Mouse (Mus musculus) heart, embryonic 12.5 days (tissue): ENCODE data around the gene Timp2. TPM values are rescaled to one million over a fixed set of nuclear protein-coding genes. Genes with fewer than 3 reads are reported as not detected.

Experiments used
- ATAC-seq: fragments of 200-750 bp; cut with Nextera tagmentation; 2 replicates; pipeline ENCODE4 v1.8.0; 2017; ENCODE audit warnings: moderate TSS enrichment, moderate library complexity; ENCODE audit not compliant: insufficient number of reproducible peaks, low FRiP score
- H3K27ac ChIP-seq: fragments of 300-500 bp; sonication (generic); 2 replicates; pipeline ENCODE4 v1.5.1; 2016; ENCODE audit warnings: mild to moderate bottlenecking, moderate library complexity; ENCODE audit not compliant: poor library complexity, severe bottlenecking
- H3K27me3 ChIP-seq: fragments of 300-500 bp; sonication (generic); replicated peaks from 2 replicates; pipeline ENCODE4 v1.6.1; 2016; ENCODE audit warnings: mild to moderate bottlenecking, moderate library complexity
- H3K36me3 ChIP-seq: fragments of 300-500 bp; sonication (generic); 2 replicates; pipeline ENCODE4 v1.6.1; 2016; ENCODE audit warnings: mild to moderate bottlenecking, moderate library complexity
- H3K4me1 ChIP-seq: fragments of 300-500 bp; sonication (generic); replicated peaks from 2 replicates; pipeline ENCODE4 v1.6.1; 2016; ENCODE audit warnings: mild to moderate bottlenecking
- H3K4me2 ChIP-seq: fragments of 300-500 bp; sonication (generic); 2 replicates; pipeline ENCODE4 v1.6.1; 2016; ENCODE audit warnings: mild to moderate bottlenecking, moderate library complexity
- H3K4me3 ChIP-seq: fragments of 300-500 bp; sonication (generic); 2 replicates; pipeline ENCODE4 v1.5.1; 2016; ENCODE audit warnings: mild to moderate bottlenecking
- H3K9ac ChIP-seq: fragments of 300-500 bp; sonication (generic); 2 replicates; pipeline ENCODE4 v1.6.1; 2016; ENCODE audit warnings: mild to moderate bottlenecking, moderate library complexity
- H3K9me3 ChIP-seq: fragments of 300-500 bp; sonication (generic); replicated peaks from 2 replicates; pipeline ENCODE4 v1.6.1; 2016; ENCODE audit warnings: mild to moderate bottlenecking, moderate library complexity
- WGBS: fragments of 180-500 bp; shearing (Covaris S2); methylation state at CpG from one replicate; pipeline ENCODE4 v1.1.7; 2016; 5-methylcytosine and 5-hydroxymethylcytosine counted together
- polyA plus RNA-seq: library from polyadenylated mRNA; unstranded; fragments of >200 nt; fragmentation: Nextera tagmentation; extraction: Ambion mirVana; gene quantifications from 2 replicates; pipeline ENCODE4 v1.2.1, GENCODE M21; 2016

The Timp2 gene
- polyA plus RNA-seq, 1 experiment from 2014 or later = 72.1 TPM

GRCm38 (mm10) chr11:118295026-118295425 is 60.5 kb downstream of the Timp2 start:
- H3K27me3 ChIP-seq = no peaks in the 10 kb centered on the region
- 64% methylated on average over 2 of the region's 2 CpGs for WGBS
- H3K4me3 ChIP-seq = no peak overlapping the region
- H3K9ac ChIP-seq = no peak overlapping the region
- no peak overlapping the region for H3K27ac ChIP-seq
- ATAC-seq = no peak
- H3K36me3 ChIP-seq = no peaks in the 10 kb centered on the region
- H3K9me3 ChIP-seq = no peaks in the 10 kb centered on the region
- H3K4me1 ChIP-seq = peaks cover 4% of the 10 kb centered on the region
- no peak overlapping the region for H3K4me2 ChIP-seq

- Histone ChIP-seq H3K4me3 (no peak overlapping the region), H3K27ac (no peak overlapping the region), H3K27me3 (no peaks in the 10 kb centered on the region), H3K4me2 (no peak overlapping the region), H3K9me3 (no peaks in the 10 kb centered on the region), H3K36me3 (peaks cover 2% of the 10 kb centered on the region), H3K9ac (no peak overlapping the region), H3K4me1 (peaks cover 14% of the 10 kb centered on the region)
- ATAC-seq = no peak
- WGBS = 58% methylated on average over 6 of the region's 6 CpGs
Observed at GRCm38 (mm10) chr11:118292671-118293070, 62.9 kb downstream of the Timp2 start.

- Histone ChIP-seq H3K9me3 (no peaks in the 10 kb centered on the region), H3K27ac (peak within 1 kb of the TSS; percentile 83), H3K27me3 (no peaks in the 10 kb centered on the region), H3K4me1 (peaks cover 14% of the 10 kb centered on the region), H3K4me3 (peak within 1 kb of the TSS; percentile 75), H3K9ac (peak within 1 kb of the TSS; percentile 89), H3K36me3 (peaks cover 26% of the 10 kb centered on the region), H3K4me2 (peak within 1 kb of the TSS; percentile 77)
- peak; percentile 99 for ATAC-seq
- 1% methylated on average over 68 of the region's 68 CpGs for WGBS
Observed at GRCm38 (mm10) chr11:118289999-118290889, 65.3 kb downstream of the Timp2 start, which contains the start of gene Usp36. TSS of gene Usp36 (minus strand) at chr11:118290244.

- peak overlapping the region; percentile 89 for H3K9ac ChIP-seq
- H3K4me2 ChIP-seq = peak overlapping the region; percentile 77
- peaks cover 14% of the 10 kb centered on the region for H3K4me1 ChIP-seq
- peak; percentile 12; the same call in 1 of the 2 replicates for ATAC-seq
- 0% methylated on average over 22 of the region's 22 CpGs for WGBS
- no peaks in the 10 kb centered on the region for H3K27me3 ChIP-seq
- H3K9me3 ChIP-seq = no peaks in the 10 kb centered on the region
- peaks cover 33% of the 10 kb centered on the region for H3K36me3 ChIP-seq
- H3K4me3 ChIP-seq = peak overlapping the region; percentile 75
- peak overlapping the region; percentile 70 for H3K27ac ChIP-seq
Observed at GRCm38 (mm10) chr11:118289562-118289961, 66.0 kb downstream of the Timp2 start.

GRCm38 (mm10) chr11:118289037-118289511 is 66.5 kb downstream of the Timp2 start:
- peaks cover 14% of the 10 kb centered on the region for H3K4me1 ChIP-seq
- H3K4me3 ChIP-seq = peak overlapping the region; percentile 75
- no peaks in the 10 kb centered on the region for H3K9me3 ChIP-seq
- H3K4me2 ChIP-seq = peak overlapping the region; percentile 77
- WGBS = 2% methylated on average over 16 of the region's 16 CpGs
- H3K27me3 ChIP-seq = no peaks in the 10 kb centered on the region
- ATAC-seq = no peak
- peak overlapping the region; percentile 70; the same call in 1 of the 2 replicates for H3K27ac ChIP-seq
- peaks cover 37% of the 10 kb centered on the region for H3K36me3 ChIP-seq
- H3K9ac ChIP-seq = peak overlapping the region; percentile 89

GRCm38 (mm10) chr11:118287573-118287972 is 68.0 kb downstream of the Timp2 start:
- peaks cover 14% of the 10 kb centered on the region for H3K4me1 ChIP-seq
- H3K27ac ChIP-seq = no peak overlapping the region
- no peaks in the 10 kb centered on the region for H3K9me3 ChIP-seq
- H3K36me3 ChIP-seq = peaks cover 52% of the 10 kb centered on the region
- WGBS = 91% methylated on average over 9 of the region's 9 CpGs
- H3K27me3 ChIP-seq = no peaks in the 10 kb centered on the region
- H3K9ac ChIP-seq = no peak overlapping the region
- no peak overlapping the region for H3K4me2 ChIP-seq
- ATAC-seq = no peak
- no peak overlapping the region for H3K4me3 ChIP-seq

- H3K27me3 ChIP-seq = no peaks in the 10 kb centered on the region
- H3K4me1 ChIP-seq = peaks cover 14% of the 10 kb centered on the region
- no peaks in the 10 kb centered on the region for H3K9me3 ChIP-seq
- H3K4me2 ChIP-seq = no peak overlapping the region
- WGBS = 90% methylated on average over 9 of the region's 9 CpGs
- ATAC-seq = no peak
- no peak overlapping the region for H3K4me3 ChIP-seq
- H3K27ac ChIP-seq = no peak overlapping the region
- peaks cover 64% of the 10 kb centered on the region for H3K36me3 ChIP-seq
- no peak overlapping the region for H3K9ac ChIP-seq
Observed at GRCm38 (mm10) chr11:118286434-118286833, 69.1 kb downstream of the Timp2 start.

GRCm38 (mm10) chr11:118285791-118286190 is 69.7 kb downstream of the Timp2 start:
- Histone ChIP-seq H3K9ac (no peak overlapping the region), H3K27ac (no peak overlapping the region), H3K36me3 (peaks cover 70% of the 10 kb centered on the region), H3K4me3 (no peak overlapping the region), H3K4me1 (peaks cover 14% of the 10 kb centered on the region), H3K9me3 (no peaks in the 10 kb centered on the region), H3K27me3 (no peaks in the 10 kb centered on the region), H3K4me2 (no peak overlapping the region)
- WGBS = 80% methylated on average over 13 of the region's 13 CpGs
- ATAC-seq = no peak

GRCm38 (mm10) chr11:118280218-118280617 is 75.3 kb downstream of the Timp2 start:
- H3K4me1 ChIP-seq = no peaks in the 10 kb centered on the region; the same call in 1 of the 2 replicates
- H3K27me3 ChIP-seq = no peaks in the 10 kb centered on the region
- no peaks in the 10 kb centered on the region for H3K9me3 ChIP-seq
- no peak overlapping the region for H3K27ac ChIP-seq
- peaks cover 100% of the 10 kb centered on the region for H3K36me3 ChIP-seq
- H3K4me3 ChIP-seq = no peak overlapping the region
- ATAC-seq = no peak
- 87% methylated on average over 3 of the region's 3 CpGs for WGBS
- no peak overlapping the region for H3K4me2 ChIP-seq
- H3K9ac ChIP-seq = no peak overlapping the region

- Histone ChIP-seq H3K4me1 (no peaks in the 10 kb centered on the region; the same call in 1 of the 2 replicates), H3K4me2 (no peak overlapping the region), H3K4me3 (no peak overlapping the region), H3K36me3 (peaks cover 100% of the 10 kb centered on the region), H3K9me3 (no peaks in the 10 kb centered on the region), H3K9ac (no peak overlapping the region), H3K27me3 (no peaks in the 10 kb centered on the region), H3K27ac (no peak overlapping the region)
- 83% methylated on average over 7 of the region's 7 CpGs for WGBS
- no peak for ATAC-seq
Observed at GRCm38 (mm10) chr11:118276328-118276727, 79.2 kb downstream of the Timp2 start.

GRCm38 (mm10) chr11:118275092-118275491 is 80.4 kb downstream of the Timp2 start:
- no peaks in the 10 kb centered on the region for H3K9me3 ChIP-seq
- H3K9ac ChIP-seq = no peak overlapping the region
- no peak overlapping the region for H3K4me2 ChIP-seq
- peaks cover 98% of the 10 kb centered on the region for H3K36me3 ChIP-seq
- no peak overlapping the region for H3K4me3 ChIP-seq
- H3K4me1 ChIP-seq = no peaks in the 10 kb centered on the region
- no peaks in the 10 kb centered on the region for H3K27me3 ChIP-seq
- H3K27ac ChIP-seq = no peak overlapping the region
- 91% methylated on average over 9 of the region's 9 CpGs for WGBS
- ATAC-seq = no peak
